17 mouse cellular contexts compared by ENCODE assay signal in the genomic region with DNA sequence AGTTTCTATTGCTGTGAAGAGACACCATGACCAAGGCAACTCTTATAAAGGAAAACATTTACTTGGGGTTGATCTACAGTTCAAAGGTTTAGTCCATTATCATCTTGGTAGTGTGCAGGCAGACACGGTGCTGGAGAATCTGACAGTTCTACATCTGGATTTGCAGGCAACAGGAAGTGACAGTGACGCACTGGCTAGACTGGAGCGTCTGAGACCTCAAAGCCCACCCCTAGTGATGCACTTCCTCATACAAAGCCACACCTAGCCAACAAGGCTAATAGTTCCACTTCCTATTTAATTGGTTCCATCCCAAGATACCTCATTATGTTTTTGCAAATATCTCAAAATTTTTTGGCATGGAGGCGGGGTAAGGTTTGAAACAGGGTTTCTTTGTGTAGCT. TPM values are rescaled to one million over a fixed set of nuclear protein-coding genes. Genes with fewer than 3 reads are reported as not detected.
DNase-seq lines count a peak whose midpoint lies in the region; ATAC-seq and TF ChIP-seq lines count a peak whose summit lies in the region.
"Had no signal": no experiment of that assay in that cellular context is flagged by ENCODE, and none has a peak within 500 bp of the region (broad histone marks: within the 10 kb centered on the region; RNA-seq: fewer than 3 reads in every experiment).

No protein-coding gene starts in this region.

- peak; percentile 44 for DNase-seq in lung, postnatal 0 days (ENCODE audit: low spot score)
- no peak for DNase-seq in lung, adult 2 months
- peak; percentile 16 for DNase-seq in CD4-positive helper T cell, adult 2 months (ENCODE audit: low read depth, low spot score)
- DNase-seq in gastrocnemius, postnatal 10 days: no peak
- DNase-seq in left cerebral cortex, postnatal 10 days (ENCODE audit: extremely low spot score in 1 of 2, low spot score in 2 of 2): no peak
- no peak for DNase-seq in left cerebral cortex, postnatal 25 days (ENCODE audit: low spot score in 2 of 2)
- DNase-seq: adrenal gland, adult 2 months; cerebellum, adult 9-10 months; embryo, embryonic 11 days; kidney, adult 18-20 months; right cerebral cortex, postnatal 25 days; thymus, adult 2 months had no signal

- H3K27me3 ChIP-seq in lung, postnatal 0 days (replicated peaks; ENCODE audit: insufficient read depth, low read length): no peaks in the 10 kb centered on the region
- H3K27me3 ChIP-seq: forebrain, embryonic 12.5 days; hindbrain, embryonic 15.5 days had no signal

- 63% methylated on average over 4 of the region's 4 CpGs for WGBS in lung, postnatal 0 days
- WGBS in lung, adult 2 months: 57% methylated on average over 4 of the region's 4 CpGs

- no peak for TF ChIP-seq POLR2A in lung, adult 2 months (IDR thresholded peaks at IDR 0.05; ENCODE audit: borderline replicate concordance, extremely low read depth, low read depth, low read length)

- H3K4me2 ChIP-seq in lung, postnatal 0 days (replicated peaks; ENCODE audit: low read depth, low read length): no peak overlapping the region
- H3K4me2 ChIP-seq: forebrain, embryonic 12.5 days; hindbrain, embryonic 15.5 days had no signal

- no peak for TF ChIP-seq CTCF in lung, postnatal 0 days (IDR thresholded peaks at IDR 0.05)
- TF ChIP-seq CTCF in lung, adult 2 months (IDR thresholded peaks at IDR 0.05; ENCODE audit: insufficient read depth, low read length): no peak

- intact Hi-C loops in left cerebral cortex, postnatal 10 days (cut with DNase I): loop anchor here (2.0 kb wide), 1 partner anchor 79 kb away; no protein-coding TSS in a partner anchor
- intact Hi-C loops in left cerebral cortex, postnatal 25 days (cut with DNase I): loop anchor here (5.0 kb wide), 1 partner anchor 1573 kb away; no protein-coding TSS in a partner anchor

- no peaks in the 10 kb centered on the region for H3K4me1 ChIP-seq in lung, postnatal 0 days (ENCODE audit: insufficient read depth, low read depth, low read length)
- no peaks in the 10 kb centered on the region for H3K4me1 ChIP-seq in lung, adult 2 months (ENCODE audit: control insufficient read depth, insufficient read depth, low read length)
- H3K4me1 ChIP-seq: hindbrain, embryonic 15.5 days had no signal

- 0 out of 2 replicates have a peak, but pooled peaks have one; percentile 30 for ATAC-seq in lung, postnatal 0 days
- ATAC-seq in activated CD4-positive, CD25-positive, alpha-beta regulatory T cell, adult 4 months: peak; percentile 57
- peak; percentile 91 for ATAC-seq in monocyte, adult 5-6 weeks (replicated peaks; ENCODE audit: insufficient number of reproducible peaks, low FRiP score, low TSS enrichment, poor library complexity, severe bottlenecking)

- no peak overlapping the region for H3K27ac ChIP-seq in lung, postnatal 0 days (ENCODE audit: low read length)
- H3K27ac ChIP-seq: forebrain, embryonic 12.5 days; hindbrain, embryonic 15.5 days; midbrain, embryonic 10.5 days had no signal

- H3K9ac ChIP-seq in lung, postnatal 0 days (replicated peaks; ENCODE audit: low read depth): no peak overlapping the region
- H3K9ac ChIP-seq: forebrain, embryonic 12.5 days; hindbrain, embryonic 15.5 days had no signal

- TF ChIP-seq EP300 in lung, postnatal 0 days (IDR thresholded peaks at IDR 0.05): no peak

- no peaks in the 10 kb centered on the region for H3K9me3 ChIP-seq in lung, postnatal 0 days (ENCODE audit: low read length)
- H3K9me3 ChIP-seq: forebrain, embryonic 12.5 days; hindbrain, embryonic 15.5 days; midbrain, embryonic 10.5 days had no signal

- H3K4me3 ChIP-seq in lung, postnatal 0 days (ENCODE audit: low read depth, low read length): no peak overlapping the region
- no peak overlapping the region for H3K4me3 ChIP-seq in lung, adult 2 months (replicated peaks; ENCODE audit: extremely low read depth, low read depth, low read length)
- H3K4me3 ChIP-seq: forebrain, embryonic 12.5 days; hindbrain, embryonic 15.5 days; midbrain, embryonic 10.5 days had no signal

- H3K36me3 ChIP-seq in lung, postnatal 0 days (ENCODE audit: insufficient read depth, low read length): peaks cover 39% of the 10 kb centered on the region; the same call in 1 of the 2 replicates

RNA-seq across cellular contexts. Expression of gene Nucb2, which starts 25.6 kb away (rescaled TPM):
- polyA plus RNA-seq in lung, postnatal 0 days (2015; fragmentation: Nextera tagmentation; extraction: Ambion mirVana): 40.3 and 49.9 TPM in 2 replicates
- polyA plus RNA-seq in lung, adult 2 months (2012; rRNA removed): 6.7 and 9.5 TPM in 2 replicates
- polyA plus RNA-seq in activated CD4-positive, CD25-positive, alpha-beta regulatory T cell, adult 4 months (2017; shearing (Covaris generic)): 10 to 100 TPM; 20.2 to 21.9 TPM
- total RNA-seq in monocyte, adult 5-6 weeks (2017): 19.3 to 35.3 TPM (median 33.1 TPM) in 3 replicates
- total RNA-seq in gastrocnemius, postnatal 10 days (2021): 10 to 100 TPM; 16.6 to 20.2 TPM
- 10 to 100 TPM; 32.1 to 40.0 TPM for total RNA-seq in left cerebral cortex, postnatal 10 days (2021)
- 10 to 100 TPM; 22.3 to 23.7 TPM for total RNA-seq in left cerebral cortex, postnatal 25 days (2021)

Comparison
In these comparisons a context has a peak if more than half of its experiments do, and no peak if none do; other contexts are left out.
1. DNase-seq: peak in lung, postnatal 0 days (single experiment) and CD4-positive helper T cell, adult 2 months (single experiment); none in lung, adult 2 months (single experiment), gastrocnemius, postnatal 10 days (single experiment), left cerebral cortex, postnatal 10 days (0 of 2) and left cerebral cortex, postnatal 25 days (0 of 2).
2. ATAC-seq: peak in every context shown above with its lines; median percentile 91 in monocyte, adult 5-6 weeks; 57 in activated CD4-positive, CD25-positive, alpha-beta regulatory T cell, adult 4 months; 30 in lung, postnatal 0 days.